Mouse (Mus musculus) forelimb bud, embryonic 11.5 days (tissue): ENCODE measurements around the gene Rab40c.
A peak's percentile ranks its signal among the peaks of the same experiment; 100 is the strongest.

Experiments used
- DNase-seq: peaks from one replicate; pipeline ENCODE4 v3.0.0-alpha.2; 2012; ENCODE audit warnings: low read depth, low spot score

Rab40c gene

GRCm38 (mm10) chr17:25900193-25900592 is 19.3 kb downstream of the Rab40c start:
- DNase-seq = no peak

- DNase-seq = no peak
Measured at GRCm38 (mm10) chr17:25895891-25896290, 23.6 kb downstream of the Rab40c start.

GRCm38 (mm10) chr17:25895415-25895814 is 24.1 kb downstream of the Rab40c start:
- no peak for DNase-seq

- peak; percentile 55 for DNase-seq
Measured at GRCm38 (mm10) chr17:25893975-25894617, 25.4 kb downstream of the Rab40c start.

GRCm38 (mm10) chr17:25888837-25889236 is 30.7 kb downstream of the Rab40c start:
- DNase-seq = no peak

- no peak for DNase-seq
Measured at GRCm38 (mm10) chr17:25887467-25887866, 32.1 kb downstream of the Rab40c start.

GRCm38 (mm10) chr17:25886806-25887205 is 32.7 kb downstream of the Rab40c start:
- DNase-seq = no peak

GRCm38 (mm10) chr17:25885636-25886035 is 33.9 kb downstream of the Rab40c start:
- no peak for DNase-seq

- no peak for DNase-seq
Measured at GRCm38 (mm10) chr17:25883824-25884223, 35.7 kb downstream of the Rab40c start.

DNA sequence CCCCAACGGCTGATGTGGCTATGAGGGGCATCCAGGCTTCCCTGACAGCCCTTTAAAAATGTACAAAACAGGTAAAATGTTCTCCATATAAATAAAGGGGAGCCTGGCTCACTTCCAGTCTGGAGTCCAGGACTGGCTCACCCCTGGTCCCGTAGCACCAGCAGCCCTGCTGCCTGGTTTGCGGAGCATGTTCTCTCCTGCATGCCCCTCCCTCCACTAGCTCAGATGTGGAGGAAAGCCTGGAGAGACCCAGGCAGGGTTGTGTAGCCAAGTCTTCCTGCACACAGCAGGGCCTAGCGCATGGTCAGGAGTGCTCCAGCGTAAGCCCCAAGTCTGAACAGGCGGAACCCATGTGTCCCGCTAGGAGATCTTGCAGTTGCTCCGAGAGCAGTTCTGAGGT is 36.3 kb downstream of the Rab40c start:
- no peak for DNase-seq

DNA sequence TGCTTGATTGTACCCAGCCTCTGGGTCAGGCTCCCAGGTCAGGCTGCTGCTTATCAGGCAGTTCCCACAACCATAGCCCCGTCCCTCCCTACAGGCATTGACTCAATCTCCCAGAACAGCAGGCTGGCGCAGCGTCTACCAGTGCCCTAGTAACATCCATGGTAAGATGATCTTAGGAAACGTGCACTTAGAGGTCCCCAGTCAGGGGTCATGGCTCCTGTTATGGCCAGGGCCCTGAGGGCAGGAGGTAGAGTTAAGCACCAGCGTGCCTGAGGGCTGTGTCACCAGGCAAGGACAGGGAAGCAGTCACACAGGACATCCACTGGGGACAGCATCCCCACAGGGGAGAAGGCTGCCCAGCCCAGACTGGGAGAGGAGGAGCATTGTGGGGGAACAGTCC is 37.2 kb downstream of the Rab40c start:
- DNase-seq = no peak

DNA sequence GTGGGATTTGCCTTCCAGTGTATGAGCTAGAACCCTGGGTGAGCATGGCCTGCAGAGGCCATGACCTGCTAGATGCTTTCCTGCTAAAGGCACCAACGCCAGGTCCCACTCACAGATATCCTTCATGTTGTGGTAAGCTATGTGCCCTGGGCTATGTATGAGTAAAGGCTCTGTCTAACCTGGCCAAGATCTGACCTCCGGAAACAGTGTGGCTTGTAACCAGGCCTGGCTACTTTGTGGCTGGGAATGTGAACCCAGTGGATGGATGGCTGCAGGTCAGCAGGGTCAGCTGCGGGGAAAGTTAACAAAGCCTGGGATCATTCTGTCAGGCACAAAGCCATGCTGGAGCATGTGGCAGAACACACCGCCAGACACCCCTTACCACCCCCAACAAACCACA is 37.8 kb downstream of the Rab40c start:
- no peak for DNase-seq

- no peak for DNase-seq
Measured at GRCm38 (mm10) chr17:25880913-25881641, 38.5 kb downstream of the Rab40c start.

GRCm38 (mm10) chr17:25880196-25880910 is 39.2 kb downstream of the Rab40c start, which contains the start of gene Wfikkn1:
Gene Wfikkn1 (minus strand): TSS chr17:25880858.
- no peak for DNase-seq

DNA sequence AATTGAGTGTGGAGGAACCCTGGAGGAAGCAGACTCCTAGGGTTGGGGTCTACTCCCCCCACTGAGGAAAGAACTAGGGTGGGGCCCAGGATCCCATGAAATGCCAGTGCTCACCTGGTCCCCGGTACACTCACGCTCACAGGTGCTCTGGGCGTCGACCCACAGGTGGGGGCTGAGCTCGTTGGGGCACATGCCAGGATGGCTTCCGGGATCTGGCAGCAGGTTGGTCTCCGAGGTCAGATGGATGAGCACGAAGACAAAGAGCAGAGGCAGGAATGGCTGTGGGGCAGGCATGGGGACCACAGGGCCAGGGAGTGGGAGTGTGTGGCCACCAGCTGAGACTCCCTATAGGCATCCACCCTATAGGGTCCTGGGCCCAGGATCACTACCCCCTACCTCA is 39.8 kb downstream of the Rab40c start:
- no peak for DNase-seq

DNA sequence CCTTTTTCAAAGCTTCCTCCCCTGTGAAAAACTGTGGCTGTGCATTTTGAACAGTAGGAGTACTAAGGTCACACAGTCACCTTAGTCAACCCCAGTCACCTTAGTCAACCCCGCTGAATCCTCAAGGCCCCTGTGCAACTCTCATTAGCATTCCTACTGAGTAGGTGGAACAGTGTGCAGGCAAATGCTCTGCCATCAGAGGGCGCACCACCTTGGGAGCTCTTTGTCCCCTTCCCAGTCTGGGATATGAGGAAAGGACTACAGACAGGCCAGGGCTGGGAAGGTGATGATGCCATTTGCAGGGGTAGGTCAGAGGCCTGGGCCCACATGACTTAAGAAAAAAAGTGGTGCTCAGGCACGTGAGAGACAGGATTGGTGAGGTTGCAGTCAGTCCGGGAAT is 40.3 kb downstream of the Rab40c start:
- no peak for DNase-seq

DNA sequence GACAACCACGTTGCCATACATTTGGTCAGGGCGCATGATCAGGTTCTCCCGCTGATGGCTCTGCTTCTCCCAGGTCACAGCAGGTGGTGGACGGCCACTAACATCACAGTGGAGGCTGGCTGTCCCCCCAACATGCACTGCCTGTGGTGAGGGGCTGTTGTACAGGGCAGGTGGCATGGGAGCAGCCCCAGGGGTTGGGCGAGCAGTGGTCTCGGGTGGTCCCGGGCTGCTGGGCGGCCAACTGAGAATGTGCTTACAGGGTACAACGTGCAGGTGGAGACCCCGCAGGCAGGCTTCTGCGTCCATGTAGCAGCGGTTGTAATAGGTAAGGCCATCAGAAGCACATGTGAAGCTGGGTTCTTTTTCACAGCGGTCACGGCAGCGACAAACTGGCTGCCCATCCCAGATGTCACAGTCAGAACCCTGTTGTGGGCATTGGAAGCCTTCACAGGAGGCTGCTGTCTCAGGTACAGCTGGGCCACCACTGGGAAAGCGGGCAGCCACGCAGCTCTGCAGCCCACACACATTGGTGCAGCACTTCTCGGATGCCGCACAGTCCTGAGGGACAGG is 40.8 kb downstream of the Rab40c start:
- no peak for DNase-seq

DNA sequence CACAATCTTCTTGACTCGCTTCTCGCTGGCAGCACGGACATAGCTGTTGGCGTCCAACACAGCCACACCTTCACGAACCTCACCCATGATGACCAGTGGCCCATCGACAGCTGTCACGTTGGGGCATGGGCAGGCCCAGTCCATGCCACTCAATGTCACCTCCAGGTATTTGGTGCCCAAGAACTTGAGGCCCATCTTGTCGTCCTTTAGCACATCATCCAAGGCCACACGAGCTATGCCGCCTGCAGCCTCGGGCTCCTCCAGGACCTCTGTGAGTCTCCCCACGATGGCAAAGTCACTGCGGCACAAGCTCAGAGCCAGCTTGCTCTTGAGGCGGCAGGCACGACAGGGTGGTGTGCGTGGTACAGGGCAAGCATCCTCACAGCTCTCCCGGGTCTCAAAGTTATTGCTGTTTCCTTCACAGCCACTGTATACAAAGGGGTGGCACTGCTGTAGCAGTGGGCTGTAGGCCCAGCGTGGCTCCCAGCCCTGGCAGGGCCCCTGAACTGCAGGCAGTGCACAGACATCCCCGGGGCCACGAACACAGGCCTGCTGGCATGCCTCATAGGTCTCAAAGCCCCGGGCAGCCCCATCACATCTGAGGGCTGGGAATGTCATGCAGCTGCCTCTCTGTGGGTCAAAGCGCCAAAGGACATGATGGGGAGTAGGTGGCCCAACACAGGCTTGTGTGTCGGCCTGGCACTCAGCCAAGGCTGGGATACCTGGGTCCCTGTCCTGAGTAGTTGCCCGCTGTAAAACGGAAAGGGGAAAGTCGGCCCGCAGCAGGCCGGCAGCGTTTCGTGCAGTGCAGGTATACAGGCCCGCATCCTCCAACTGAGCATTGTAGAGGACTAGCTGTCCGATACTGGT is 41.6 kb downstream of the Rab40c start:
- DNase-seq = no peak

DNA sequence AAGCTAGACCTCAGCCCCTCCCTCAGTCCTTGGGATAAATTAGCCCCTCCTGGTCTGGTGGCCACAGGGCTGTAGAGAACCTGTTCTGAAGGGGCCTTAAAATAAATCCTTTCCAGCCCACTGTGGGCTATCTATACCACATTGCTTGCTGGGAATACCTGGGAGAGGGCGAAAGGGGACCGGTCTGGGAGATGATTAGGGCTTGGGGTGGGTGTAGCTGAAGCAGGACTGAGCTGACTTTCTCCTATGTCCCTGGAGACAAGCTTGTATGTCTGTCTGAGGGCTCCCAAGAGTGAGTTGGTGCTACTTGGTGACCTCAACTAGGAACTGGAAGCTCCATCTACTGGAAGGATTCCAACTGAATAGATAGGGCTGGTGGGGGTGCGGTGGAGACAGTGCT is 42.5 kb downstream of the Rab40c start:
- no peak for DNase-seq

- DNase-seq = no peak
Measured at GRCm38 (mm10) chr17:25876347-25876915, 43.1 kb downstream of the Rab40c start.
